Mouse (Mus musculus) neutrophil, adult 83 days (primary cell): Measurements from ENCODE around the gene Mapkapk3. TPM values are rescaled to one million over a fixed set of nuclear protein-coding genes. Genes with fewer than 3 reads are reported as not detected.

Experiments used
- total RNA-seq, 2 experiments: library from RNA; stranded (reverse); gene quantifications; one replicate each; pipeline ENCODE4 v1.2.4; 2023

Mapkapk3 gene
- 100 to 1,000 TPM; 125 to 133 TPM for total RNA-seq

DNA sequence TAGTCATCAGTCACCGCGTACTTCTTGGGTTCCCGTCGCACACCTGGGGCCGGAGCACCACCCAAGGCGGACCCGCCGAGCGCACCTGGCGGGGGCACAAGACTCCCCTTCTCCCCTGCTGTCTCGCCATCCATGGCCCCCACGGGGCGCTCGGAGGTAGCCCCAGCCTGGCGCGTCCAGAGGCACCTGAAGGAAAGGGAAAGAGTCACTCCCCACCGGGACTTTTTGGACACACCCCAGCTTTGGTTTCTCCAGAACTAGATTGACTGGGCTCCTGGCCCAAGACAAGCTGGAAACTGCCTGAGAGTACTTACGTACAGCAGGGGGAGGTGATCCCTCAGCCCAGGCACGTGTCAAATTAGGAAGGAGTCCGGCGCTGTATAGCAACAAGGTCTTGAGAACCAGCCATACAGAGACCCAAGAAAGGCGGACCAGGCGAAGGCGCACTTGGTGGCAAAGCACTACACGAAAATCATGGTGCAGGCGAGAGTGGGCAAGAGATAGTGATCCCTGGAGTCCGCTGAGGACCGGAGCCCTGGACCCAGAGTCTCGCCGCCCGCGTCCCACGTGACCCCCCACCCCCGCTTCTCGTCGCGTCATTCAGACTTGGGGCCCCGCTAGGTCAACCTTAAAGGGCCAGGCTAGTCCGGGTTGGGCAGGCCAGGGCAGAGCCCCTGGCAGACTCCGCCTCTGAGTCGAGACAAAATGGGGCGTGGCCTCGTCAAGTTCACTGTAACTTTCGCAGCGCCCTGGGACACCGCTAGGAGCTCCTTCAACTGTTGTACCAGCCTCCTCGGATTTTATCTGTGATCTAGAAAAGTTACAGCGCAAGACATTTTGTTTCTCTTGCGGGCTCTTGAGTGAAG is at the start of gene Mapkapk3:
TSS of gene Mapkapk3 (minus strand) at position 667 of the 866 bp plus-strand sequence.

DNA sequence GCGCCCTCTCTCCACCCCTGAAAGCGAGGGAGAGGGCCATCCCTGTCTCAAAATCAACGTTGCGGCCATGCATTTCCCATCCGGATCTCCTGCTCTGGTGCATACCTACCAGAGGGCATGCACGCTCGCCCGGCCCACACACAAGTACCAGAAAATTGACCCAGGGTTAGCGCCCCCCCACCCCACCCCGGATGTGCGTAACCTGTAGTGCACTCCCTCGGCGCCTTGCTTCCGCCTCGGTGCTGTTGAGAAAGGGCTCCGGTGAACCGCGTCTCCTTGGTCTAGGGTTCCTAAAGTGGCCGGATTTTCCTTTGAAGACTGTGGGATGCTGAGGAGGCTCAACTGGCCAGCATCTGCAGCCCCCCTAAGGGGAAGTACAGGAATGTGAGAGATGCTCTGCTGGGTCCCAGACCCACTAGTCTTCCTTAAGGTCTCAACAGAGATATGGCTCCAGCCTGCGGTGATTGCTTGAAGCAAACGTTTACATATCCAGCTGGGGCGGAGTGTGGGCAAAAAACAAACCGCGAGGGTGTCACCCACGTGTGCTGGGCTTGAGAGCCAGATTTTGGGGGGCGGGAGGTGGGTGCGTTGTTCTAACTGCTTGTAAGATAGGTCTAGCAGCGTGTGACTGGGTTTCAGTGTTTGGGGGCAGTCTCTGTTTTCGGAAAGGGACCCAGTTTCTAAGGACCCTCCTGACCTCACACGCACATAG is 48.7 kb upstream of the Mapkapk3 start, which contains the start of gene Hemk1:
TSS of gene Hemk1 (minus strand) at position 179 of the 712 bp plus-strand sequence.

DNA sequence AAGGTAGTCTGAATTCAATTTTAAA is 6.2 kb upstream of the Mapkapk3 start, which contains the start of gene Cish:
TSS of gene Cish (plus strand) at position 11 of the 25 bp plus-strand sequence.

DNA sequence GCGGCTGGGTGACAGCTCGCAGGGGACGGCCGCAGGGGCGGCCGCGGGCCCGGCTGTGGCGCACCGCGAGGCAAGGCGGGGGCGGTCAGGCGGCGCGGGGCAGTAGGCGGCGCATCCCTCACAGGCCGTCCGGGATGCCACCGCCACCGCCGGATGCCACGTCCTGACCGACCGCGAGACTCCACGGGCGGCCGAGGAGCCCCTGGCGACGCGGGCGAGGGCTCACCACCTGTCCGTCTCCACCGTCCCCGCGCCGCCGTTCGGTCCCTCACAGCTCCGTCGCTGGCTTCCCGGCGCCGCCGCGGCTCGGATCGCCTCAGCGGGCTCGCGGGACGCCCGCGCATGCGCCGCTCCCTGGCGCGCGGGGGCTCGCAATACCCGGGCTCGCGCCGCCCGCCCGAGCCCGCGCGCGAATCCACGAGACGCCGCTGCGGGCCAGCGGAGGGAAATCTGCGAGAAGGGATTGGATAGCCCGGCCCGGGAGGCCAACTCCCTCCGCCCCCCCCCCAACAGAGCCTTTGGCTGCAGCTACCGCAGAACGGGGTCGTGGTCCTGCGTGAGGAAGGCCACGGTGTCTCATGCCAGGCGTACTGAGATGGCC is 58.0 kb downstream of the Mapkapk3 start, which contains the start of gene Dock3:
TSS of gene Dock3 (minus strand) at position 371 of the 601 bp plus-strand sequence.

Other genes starting within 250 kb of the Mapkapk3 start
- 1 to 10 TPM; 3.8 to 7.5 TPM for gene Dock3, start 58.0 kb downstream of the Mapkapk3 start, total RNA-seq
- gene Cish, start 6.1 kb upstream of the Mapkapk3 start, total RNA-seq = 1 to 10 TPM; 2.6 to 4.1 TPM
- 1 to 10 TPM; 6.0 to 7.2 TPM for gene Hemk1, start 48.5 kb upstream of the Mapkapk3 start, total RNA-seq
- under 1 TPM in 1 of 2 experiments, not detected in 1; 0.20 TPM for gene 6430571L13Rik, start 50.7 kb upstream of the Mapkapk3 start, total RNA-seq
- under 1 TPM; 0.20 to 0.22 TPM for gene Cacna2d2, start 109.7 kb upstream of the Mapkapk3 start, total RNA-seq
- 10 to 100 TPM; 14.3 to 17.0 TPM for gene Tmem115, start 244.1 kb upstream of the Mapkapk3 start, total RNA-seq